Mouse (Mus musculus): Measurements from ENCODE around the gene Gpx5. TPM values are rescaled to one million over a fixed set of nuclear protein-coding genes. Genes with fewer than 3 reads are reported as not detected.

Gpx5 gene
- polyA plus RNA-seq, 1 experiment from 2014 or later: not detected

GRCm38 (mm10) chr13:21243196-21243595, 49.3 kb downstream of the Gpx5 start:
- H3K4me1 ChIP-seq: peaks cover 17% of the 10 kb centered on the region
- H3K27ac ChIP-seq: no peak overlapping the region
- WGBS: 18% methylated on average over 13 of the region's 13 CpGs
- peaks cover 34% of the 10 kb centered on the region for H3K27me3 ChIP-seq (ENCODE audit: poor library complexity, severe bottlenecking)
- peak overlapping the region; percentile 48 for H3K4me3 ChIP-seq
- peaks cover 8% of the 10 kb centered on the region; the same call in 1 of the 2 replicates for H3K9me3 ChIP-seq
- H3K36me3 ChIP-seq (replicated peaks): no peaks in the 10 kb centered on the region
- DNase-seq (ENCODE audit: extremely low spot score, low spot score): no peak

DNA sequence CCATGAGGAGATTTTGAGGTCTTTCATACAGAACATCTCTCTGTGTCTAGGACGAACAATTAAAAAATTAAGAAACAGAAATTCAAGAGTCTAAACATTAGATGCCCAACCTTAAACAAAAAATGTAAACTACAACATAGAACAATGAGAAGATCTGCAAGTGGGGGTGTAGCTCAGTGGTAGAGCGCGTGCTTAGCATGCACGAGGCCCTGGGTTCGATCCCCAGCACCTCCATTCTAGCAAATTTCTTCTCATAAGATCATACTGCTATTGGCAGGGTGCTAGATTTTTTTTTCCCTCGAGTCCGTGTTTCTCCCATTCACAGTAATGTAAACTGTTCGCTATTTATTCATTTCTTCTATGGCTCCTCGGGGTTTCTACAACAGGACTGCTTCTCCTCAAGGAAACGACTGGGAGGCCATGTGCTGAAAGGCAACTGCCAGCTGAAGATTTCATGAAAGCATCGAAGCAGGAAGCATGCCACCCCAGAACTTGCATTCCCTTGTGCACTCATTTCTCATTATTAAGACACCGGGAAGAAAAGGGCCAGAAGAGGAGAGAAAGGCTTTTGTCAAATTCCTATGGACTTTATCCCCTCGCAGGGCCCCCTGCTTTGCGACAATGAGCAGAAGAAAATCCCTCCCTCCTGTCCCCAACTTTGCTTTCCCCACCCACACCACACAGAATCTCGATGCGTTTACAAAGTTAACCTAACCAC, 50.0 kb downstream of the Gpx5 start:
- whole genome bisulfite sequencing: 6% methylated on average over 16 of the region's 16 CpGs
- H3K4me1 ChIP-seq: peaks cover 18% of the 10 kb centered on the region
- peaks cover 34% of the 10 kb centered on the region for H3K27me3 ChIP-seq (ENCODE audit: poor library complexity, severe bottlenecking)

DNA sequence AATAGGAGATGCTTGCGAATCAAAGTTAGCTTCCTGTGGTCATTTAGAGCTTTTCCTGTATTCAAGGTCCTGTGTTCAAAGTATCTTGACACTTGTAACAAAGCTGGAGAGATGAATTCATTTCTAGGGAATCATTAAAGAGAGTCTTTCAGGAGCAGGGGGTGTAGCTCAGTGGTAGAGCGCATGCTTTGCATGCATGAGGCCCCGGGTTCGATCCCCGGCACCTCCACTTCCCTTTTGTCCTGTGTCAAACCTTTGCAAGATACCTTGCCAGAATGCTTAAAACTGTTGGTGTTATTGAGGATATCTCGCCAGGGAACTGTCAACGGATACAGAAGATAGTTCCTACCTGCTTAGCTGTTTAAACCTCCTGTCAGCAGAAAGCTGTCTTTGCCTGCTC, 51.7 kb downstream of the Gpx5 start:
- Histone ChIP-seq H3K4me3 (peak overlapping the region; percentile 12; the same call in 1 of the 2 replicates), H3K36me3 (replicated peaks) (no peaks in the 10 kb centered on the region), H3K9me3 (peaks cover 8% of the 10 kb centered on the region; the same call in 1 of the 2 replicates), H3K27me3 (ENCODE audit: poor library complexity, severe bottlenecking) (peaks cover 30% of the 10 kb centered on the region), H3K4me1 (peaks cover 21% of the 10 kb centered on the region), H3K27ac (no peak overlapping the region)
- DNase-seq (ENCODE audit: extremely low spot score, low spot score): peak; percentile 77
- WGBS: 7% methylated on average over 7 of the region's 7 CpGs

More for the DNA sequence above, 50.0 kb downstream of the Gpx5 start:
- H3K9me3 ChIP-seq: peaks cover 8% of the 10 kb centered on the region; the same call in 1 of the 2 replicates
- H3K36me3 ChIP-seq (replicated peaks): no peaks in the 10 kb centered on the region
- peak overlapping the region; percentile 48 for H3K4me3 ChIP-seq
- DNase-seq (ENCODE audit: extremely low spot score, low spot score): no peak
- H3K27ac ChIP-seq: no peak overlapping the region

- peaks cover 8% of the 10 kb centered on the region; the same call in 1 of the 2 replicates for H3K9me3 ChIP-seq
- WGBS: 67% methylated on average over 6 of the region's 6 CpGs
- no peaks in the 10 kb centered on the region for H3K36me3 ChIP-seq (replicated peaks)
- H3K4me1 ChIP-seq: peaks cover 13% of the 10 kb centered on the region
- H3K27me3 ChIP-seq (ENCODE audit: poor library complexity, severe bottlenecking): no peaks in the 10 kb centered on the region
- no peak overlapping the region for H3K4me3 ChIP-seq
- DNase-seq (ENCODE audit: extremely low spot score, low spot score): no peak
- H3K27ac ChIP-seq: no peak overlapping the region
These were observed 55.4 kb downstream of the Gpx5 start for GRCm38 (mm10) chr13:21237161-21237560.

DNA sequence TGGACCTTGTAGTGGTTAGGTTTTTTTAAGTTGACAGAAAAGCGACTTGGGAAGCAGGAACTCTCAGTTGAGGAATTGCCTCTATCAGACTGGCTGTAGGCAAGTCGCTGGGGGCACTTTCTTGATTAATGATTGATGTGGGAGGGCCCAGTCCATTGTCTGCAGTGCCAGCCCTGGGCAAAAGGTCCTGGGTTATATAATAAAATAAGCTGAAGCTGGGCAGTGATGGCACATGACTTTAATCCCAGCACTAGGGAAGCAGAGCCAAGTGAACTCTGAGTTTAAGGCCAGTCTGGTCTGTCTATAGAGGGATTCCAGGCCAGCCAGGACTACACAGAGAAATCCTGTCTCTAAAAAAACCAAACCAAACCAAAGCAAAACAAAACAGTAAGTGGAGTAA, 55.8 kb downstream of the Gpx5 start:
- Histone ChIP-seq H3K27ac (no peak overlapping the region), H3K4me3 (no peak overlapping the region; the same call in 1 of the 2 replicates), H3K27me3 (ENCODE audit: poor library complexity, severe bottlenecking) (no peaks in the 10 kb centered on the region), H3K9me3 (peaks cover 8% of the 10 kb centered on the region; the same call in 1 of the 2 replicates), H3K36me3 (replicated peaks) (no peaks in the 10 kb centered on the region), H3K4me1 (peaks cover 13% of the 10 kb centered on the region)
- DNase-seq (ENCODE audit: extremely low spot score, low spot score): no peak
- 70% methylated on average over 2 of the region's 2 CpGs for WGBS

Other genes with a start within 250 kb of the Gpx5 start
- not detected in 2 replicates for gene Olfr1370, start 217.8 kb downstream of the Gpx5 start, polyA plus RNA-seq (2016; fragmentation: Nextera tagmentation; extraction: Ambion mirVana)
- 0.04 and 0.06 TPM in 2 replicates for gene Olfr1369-ps1, start 181.2 kb downstream of the Gpx5 start, polyA plus RNA-seq (2016; fragmentation: Nextera tagmentation; extraction: Ambion mirVana)
- not detected in 2 replicates for gene Olfr263, start 163.1 kb downstream of the Gpx5 start, polyA plus RNA-seq (2016; fragmentation: Nextera tagmentation; extraction: Ambion mirVana)
- gene Olfr1368, start 146.9 kb downstream of the Gpx5 start, polyA plus RNA-seq (2016; fragmentation: Nextera tagmentation; extraction: Ambion mirVana): not detected in 2 replicates
- 169 and 173 TPM in 2 replicates for gene Trim27, start 113.3 kb downstream of the Gpx5 start, polyA plus RNA-seq (2016; fragmentation: Nextera tagmentation; extraction: Ambion mirVana)
- 0.15 and 0.21 TPM in 2 replicates for gene Gpx6, start 19.4 kb upstream of the Gpx5 start, polyA plus RNA-seq (2016; fragmentation: Nextera tagmentation; extraction: Ambion mirVana)
- not detected in 2 replicates for gene Olfr1367, start 54.2 kb upstream of the Gpx5 start, polyA plus RNA-seq (2016; fragmentation: Nextera tagmentation; extraction: Ambion mirVana)
- 18.9 and 21.8 TPM in 2 replicates for gene Zscan12, start 70.1 kb upstream of the Gpx5 start, polyA plus RNA-seq (2016; fragmentation: Nextera tagmentation; extraction: Ambion mirVana)
- gene Zkscan3, start 110.0 kb upstream of the Gpx5 start, polyA plus RNA-seq (2016; fragmentation: Nextera tagmentation; extraction: Ambion mirVana): 84.9 and 87.6 TPM in 2 replicates
- 5.9 and 6.0 TPM in 2 replicates for gene Pgbd1, start 148.3 kb upstream of the Gpx5 start, polyA plus RNA-seq (2016; fragmentation: Nextera tagmentation; extraction: Ambion mirVana)
- 22.8 and 27.7 TPM in 2 replicates for gene Zscan26, start 161.0 kb upstream of the Gpx5 start, polyA plus RNA-seq (2016; fragmentation: Nextera tagmentation; extraction: Ambion mirVana)
- gene Nkapl, start 175.8 kb upstream of the Gpx5 start, polyA plus RNA-seq (2016; fragmentation: Nextera tagmentation; extraction: Ambion mirVana): 2.5 and 3.2 TPM in 2 replicates
- gene Zkscan4, start 186.2 kb upstream of the Gpx5 start, polyA plus RNA-seq (2016; fragmentation: Nextera tagmentation; extraction: Ambion mirVana): 3.7 and 4.0 TPM in 2 replicates
- gene Gm10065, start 186.7 kb upstream of the Gpx5 start, polyA plus RNA-seq (2016; fragmentation: Nextera tagmentation; extraction: Ambion mirVana): 1.1 TPM in 1 of 2 replicates, not detected in the other
- 0.29 and 0.31 TPM in 2 replicates for gene AK157302, start 202.5 kb upstream of the Gpx5 start, polyA plus RNA-seq (2016; fragmentation: Nextera tagmentation; extraction: Ambion mirVana)
- 4.7 and 6.9 TPM in 2 replicates for gene Gm11273, start 208.7 kb upstream of the Gpx5 start, polyA plus RNA-seq (2016; fragmentation: Nextera tagmentation; extraction: Ambion mirVana)
- 7.0 and 9.1 TPM in 2 replicates for gene Zkscan8, start 238.4 kb upstream of the Gpx5 start, polyA plus RNA-seq (2016; fragmentation: Nextera tagmentation; extraction: Ambion mirVana)